Mouse (Mus musculus) heart, adult 2 months (tissue): ENCODE measurements around the gene Frrs1l.

ENCODE experiments used
- CTCF ChIP-seq: fragments of 200-600 bp; IDR thresholded peaks from 2 replicates; pipeline ENCODE4 v1.8.1; 2022; ENCODE audit warnings: antibody characterized with exemption, mild to moderate bottlenecking, moderate library complexity
- EP300 ChIP-seq: fragments of 200-500 bp; IDR thresholded peaks from 2 replicates; pipeline ENCODE4 v1.6.1; 2011; ENCODE audit warnings: low read depth, low read length, control low read depth; ENCODE audit not compliant: insufficient read depth

GRCm38 (mm10) chr4:56935327-56935726, 54.9 kb downstream of the Frrs1l start:
- no peak for TF ChIP-seq CTCF
- no peak for TF ChIP-seq EP300
